Mouse (Mus musculus): ENCODE measurements around the gene Pex5l. TPM values are rescaled to one million over a fixed set of nuclear protein-coding genes. Genes with fewer than 3 reads are reported as not detected.

Pex5l gene
- total RNA-seq (2022) = 100 to 1,000 TPM; 285 to 322 (median 298) TPM

- DNase-seq (ENCODE audit: low spot score in 2 of 2) = peak; percentile 54 to 66
Observed at GRCm38 (mm10) chr3:33142901-33143461, at the start of gene Pex5l. TSS of gene Pex5l (minus strand) at chr3:33143247.

- no peak for DNase-seq (ENCODE audit: low spot score in 2 of 2)
Observed at GRCm38 (mm10) chr3:33165186-33165585, 22.1 kb upstream of the Pex5l start.

GRCm38 (mm10) chr3:33163821-33164220 lies 20.8 kb upstream of the Pex5l start:
- DNase-seq (ENCODE audit: low spot score in 2 of 2) = no peak

GRCm38 (mm10) chr3:33143592-33143991 lies 545 bp upstream of the Pex5l start:
- DNase-seq (ENCODE audit: low spot score in 2 of 2) = no peak

GRCm38 (mm10) chr3:33142398-33142797 lies 649 bp downstream of the Pex5l start:
- no peak for DNase-seq (ENCODE audit: low spot score in 2 of 2)

- DNase-seq (ENCODE audit: low spot score in 2 of 2) = no peak
Observed at GRCm38 (mm10) chr3:33129944-33130343, 13.1 kb downstream of the Pex5l start.

GRCm38 (mm10) chr3:33124796-33125195 lies 18.3 kb downstream of the Pex5l start:
- peak in 1 of 2 experiments; percentile 39 for DNase-seq (ENCODE audit: low spot score in 2 of 2)

- DNase-seq (ENCODE audit: low spot score in 2 of 2) = no peak
Observed at GRCm38 (mm10) chr3:33105785-33106184, 37.3 kb downstream of the Pex5l start.

- no peak for DNase-seq (ENCODE audit: low spot score in 2 of 2)
Observed at GRCm38 (mm10) chr3:33103501-33103900, 39.5 kb downstream of the Pex5l start.

- DNase-seq (ENCODE audit: low spot score in 2 of 2) = no peak
Observed at GRCm38 (mm10) chr3:33098550-33099295, 44.3 kb downstream of the Pex5l start.

GRCm38 (mm10) chr3:33093646-33094045 lies 49.4 kb downstream of the Pex5l start:
- DNase-seq (ENCODE audit: low spot score in 2 of 2) = no peak

- peak in 1 of 2 experiments; percentile 29 for DNase-seq (ENCODE audit: low spot score in 2 of 2)
Observed at GRCm38 (mm10) chr3:33090001-33090400, 53.0 kb downstream of the Pex5l start.

- no peak for DNase-seq (ENCODE audit: low spot score in 2 of 2)
Observed at GRCm38 (mm10) chr3:33089470-33089869, 53.6 kb downstream of the Pex5l start.

GRCm38 (mm10) chr3:33088276-33088675 lies 54.8 kb downstream of the Pex5l start:
- DNase-seq (ENCODE audit: low spot score in 2 of 2) = no peak

GRCm38 (mm10) chr3:33082806-33083338 lies 60.2 kb downstream of the Pex5l start:
- no peak for DNase-seq (ENCODE audit: low spot score in 2 of 2)

- no peak for DNase-seq (ENCODE audit: low spot score in 2 of 2)
Observed at GRCm38 (mm10) chr3:33081793-33082192, 61.3 kb downstream of the Pex5l start.

- DNase-seq (ENCODE audit: low spot score in 2 of 2) = no peak
Observed at GRCm38 (mm10) chr3:33079658-33080057, 63.4 kb downstream of the Pex5l start.

- no peak for DNase-seq (ENCODE audit: low spot score in 2 of 2)
Observed at GRCm38 (mm10) chr3:33079171-33079570, 63.9 kb downstream of the Pex5l start.

- no peak for DNase-seq (ENCODE audit: low spot score in 2 of 2)
Observed at GRCm38 (mm10) chr3:33075696-33076095, 67.4 kb downstream of the Pex5l start.

- no peak for DNase-seq (ENCODE audit: low spot score in 2 of 2)
Observed at GRCm38 (mm10) chr3:33074266-33074981, 68.6 kb downstream of the Pex5l start.

GRCm38 (mm10) chr3:33073905-33074265 lies 69.2 kb downstream of the Pex5l start:
- DNase-seq (ENCODE audit: low spot score in 2 of 2) = no peak

GRCm38 (mm10) chr3:33070771-33071170 lies 72.3 kb downstream of the Pex5l start:
- peak in 1 of 2 experiments; percentile 50 for DNase-seq (ENCODE audit: low spot score in 2 of 2)

Data from layer of hippocampus, adult 8-10 months (tissue).